Mouse (Mus musculus) gastrocnemius, adult 2 months (tissue): ENCODE data around the gene Pld2. TPM values are rescaled to one million over a fixed set of nuclear protein-coding genes. Genes with fewer than 3 reads are reported as not detected.
A peak's percentile ranks its signal among the peaks of the same experiment; 100 is the strongest.

ENCODE experiments used
- DNase-seq: peaks from one replicate; pipeline ENCODE4 v3.0.0; 2022
- H3K27ac ChIP-seq: fragments of 200-600 bp; 2 replicates; pipeline ENCODE4 v1.8.1; 2022; ENCODE audit warnings: mild to moderate bottlenecking
- H3K4me3 ChIP-seq: fragments of 200-600 bp; 2 replicates; pipeline ENCODE4 v1.8.1; 2022; ENCODE audit warnings: mild to moderate bottlenecking, moderate library complexity
- CTCF ChIP-seq: fragments of 200-600 bp; IDR thresholded peaks from 2 replicates; pipeline ENCODE4 v1.8.1; 2022; ENCODE audit warnings: antibody characterized with exemption, mild to moderate bottlenecking, moderate library complexity
- intact Hi-C: fragments of 180-260 bp; cut with DNase I; formaldehyde crosslinking; loops from one replicate; pipeline ENCODE4 v1.15.1; 2025
- total RNA-seq, 2 experiments: library from RNA; stranded (reverse); gene quantifications; 2 replicates each; pipeline ENCODE4 v1.2.3; 2021

The Pld2 gene
- total RNA-seq, 2 experiments from 2014 or later: 15.8 to 18.2 TPM

DNA sequence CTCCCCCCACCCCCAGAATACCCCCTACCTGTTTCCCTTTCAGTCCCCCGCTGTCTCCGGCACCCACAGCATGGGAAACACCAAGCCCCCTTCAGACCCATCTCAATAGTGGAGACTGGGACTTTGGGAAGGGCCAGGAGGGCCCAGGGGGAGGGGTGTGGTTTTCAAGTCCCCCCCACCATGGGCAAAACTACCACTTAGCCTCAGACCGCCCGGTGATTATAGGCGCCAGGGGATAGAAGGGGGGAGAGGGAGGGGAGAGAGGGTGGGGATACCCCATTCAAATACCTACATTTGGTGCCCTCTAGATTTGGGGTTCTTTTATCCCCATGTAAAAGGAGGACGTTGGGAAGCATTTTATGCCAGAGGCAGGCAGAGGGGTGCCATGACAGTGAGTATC is 7.0 kb upstream of the Pld2 start, which contains the start of gene Gm40193:
Gene Gm40193, minus strand, starts transcription at position 101 of the 400 bp plus-strand sequence.
- intact Hi-C loops: no loop called here
- TF ChIP-seq CTCF: no peak
- no peak within 1 kb of the TSS for H3K27ac ChIP-seq
- no peak for DNase-seq
- H3K4me3 ChIP-seq: no peak within 1 kb of the TSS

DNA sequence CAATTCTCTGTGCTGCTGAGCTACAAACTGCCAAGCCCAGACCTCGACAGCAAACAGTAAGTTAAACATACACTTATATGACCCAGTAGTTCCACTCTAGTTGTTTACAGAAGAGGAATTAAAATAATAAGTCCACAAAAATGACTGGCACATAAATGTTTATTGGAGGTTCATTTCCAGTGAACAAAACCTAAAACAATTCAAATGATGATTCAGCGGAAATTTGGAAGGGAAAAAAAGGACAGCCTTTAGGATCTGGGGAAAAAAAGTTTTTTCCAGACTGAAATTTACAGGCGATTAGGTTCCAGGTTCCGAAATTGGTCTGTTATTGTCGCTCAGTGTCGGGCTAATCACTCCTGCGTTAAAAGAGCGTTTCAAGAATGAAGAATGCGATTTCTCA is 441 bp upstream of the Pld2 start:
- no peak for DNase-seq
- TF ChIP-seq CTCF: no peak
- intact Hi-C loops: loop anchor here (5.0 kb wide), 1 partner anchor 68 kb away; no protein-coding TSS in a partner anchor
- Histone ChIP-seq H3K27ac (peak overlapping the region; percentile 90), H3K4me3 (peak overlapping the region; percentile 86)

DNA sequence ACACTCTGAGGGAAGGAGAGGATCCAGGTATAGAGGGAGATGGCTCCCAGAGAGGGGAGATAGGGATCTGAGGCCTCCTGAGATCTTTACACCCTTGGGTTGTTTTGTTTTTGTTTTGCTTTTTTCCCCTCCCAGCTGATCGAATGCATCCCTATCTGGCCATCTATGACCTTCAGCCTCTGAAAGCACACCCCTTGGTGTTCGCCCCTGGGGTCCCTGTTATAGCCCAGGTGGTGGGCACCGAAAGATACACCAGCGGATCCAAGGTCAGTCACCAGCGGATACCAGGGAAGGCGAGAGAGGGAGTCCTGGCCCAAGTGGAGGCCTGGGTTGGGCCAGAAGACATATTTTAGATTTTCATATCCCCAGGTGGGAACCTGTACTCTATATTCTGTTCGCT is 1.1 kb downstream of the Pld2 start:
- peak overlapping the region; percentile 90 for H3K27ac ChIP-seq
- intact Hi-C loops: no loop called here
- DNase-seq: no peak
- no peak for TF ChIP-seq CTCF
- peak overlapping the region; percentile 86 for H3K4me3 ChIP-seq

DNA sequence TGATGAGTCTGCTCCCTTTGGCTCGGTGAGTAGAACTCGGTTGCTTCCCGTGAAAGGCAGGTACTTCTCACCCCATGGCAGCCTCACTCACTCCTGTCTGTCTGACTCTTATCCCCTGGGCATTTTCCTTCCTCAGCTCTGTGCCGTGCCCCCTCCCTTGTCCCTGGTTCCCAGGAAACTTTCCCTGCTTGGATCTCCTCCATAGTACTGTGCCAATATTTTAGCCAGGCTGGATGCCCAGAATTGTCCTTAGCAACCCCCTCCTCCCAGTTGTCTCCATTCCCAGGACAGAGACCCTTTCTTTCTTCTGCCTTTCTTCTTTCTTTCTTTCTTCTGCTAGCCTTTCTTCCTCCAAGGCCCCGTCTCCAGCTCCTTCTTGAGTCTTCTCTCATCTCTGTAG is 1.6 kb downstream of the Pld2 start:
- peak overlapping the region; percentile 86 for H3K4me3 ChIP-seq
- no peak for TF ChIP-seq CTCF
- H3K27ac ChIP-seq: no peak overlapping the region; the same call in 1 of the 2 replicates
- DNase-seq: no peak
- intact Hi-C loops: no loop called here

DNA sequence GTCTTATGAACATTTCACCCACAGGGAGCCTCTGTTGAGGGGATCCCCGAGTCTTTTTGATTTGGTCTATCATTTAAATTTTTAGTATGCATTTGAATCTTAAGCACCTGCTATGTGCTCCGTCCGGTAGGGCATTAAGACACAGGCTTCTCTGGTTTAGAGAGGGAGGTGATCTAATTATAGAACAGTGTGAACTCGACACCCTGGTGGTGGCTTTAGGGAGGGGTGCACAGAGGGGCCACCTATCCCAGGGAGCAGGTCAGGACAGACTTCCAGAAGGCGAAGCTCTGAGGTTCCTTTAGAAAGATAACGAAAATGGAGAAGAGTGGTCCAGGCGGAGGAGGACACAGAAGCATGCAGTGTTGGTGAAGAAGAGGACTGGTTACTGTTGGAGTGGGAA is 4.6 kb downstream of the Pld2 start:
- intact Hi-C loops: loop anchor here (2.0 kb wide), 1 partner anchor 18 kb away; the partner anchor contains the start of gene Mink1
- peak; percentile 36 for TF ChIP-seq CTCF
- Histone ChIP-seq H3K27ac (peak overlapping the region; percentile 87), H3K4me3 (peak overlapping the region; percentile 60)
- DNase-seq: peak; percentile 67

DNA sequence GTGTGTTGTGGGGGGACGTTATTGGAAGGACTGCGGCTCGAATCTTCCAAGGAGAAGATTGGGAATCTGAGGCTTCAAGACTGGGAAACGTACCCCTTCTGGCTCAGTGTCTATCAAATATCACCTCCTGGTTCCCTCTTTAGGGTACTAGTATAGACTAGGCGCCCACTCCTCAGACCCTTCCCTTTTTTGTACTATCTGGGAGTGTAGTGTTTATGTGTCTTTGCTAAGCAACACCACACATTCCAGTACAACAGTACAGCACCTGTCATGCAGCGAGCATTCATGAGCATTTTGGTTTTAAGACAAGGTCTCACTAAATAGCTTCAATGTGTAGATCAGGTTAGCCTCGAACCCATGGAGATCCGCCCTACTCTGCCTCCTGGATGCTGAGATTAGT is 11.7 kb downstream of the Pld2 start:
- intact Hi-C loops: no loop called here
- no peak for TF ChIP-seq CTCF
- DNase-seq: no peak

DNA sequence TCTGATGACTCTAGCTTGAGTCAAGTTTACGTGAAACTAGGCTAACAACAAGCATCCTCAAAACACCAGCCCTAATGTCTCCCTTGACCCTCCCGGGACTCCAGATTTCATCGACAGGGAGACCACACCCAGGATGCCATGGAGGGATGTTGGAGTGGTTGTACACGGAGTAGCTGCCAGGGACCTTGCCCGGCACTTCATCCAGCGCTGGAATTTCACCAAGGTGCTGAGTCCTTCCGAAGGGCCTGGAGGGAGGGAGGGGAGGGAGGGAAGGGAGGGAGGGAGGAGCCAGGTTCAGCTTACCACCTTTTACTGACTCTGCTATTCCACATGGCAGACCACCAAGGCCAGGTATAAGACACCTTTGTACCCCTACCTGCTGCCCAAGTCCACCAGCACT is 14.1 kb downstream of the Pld2 start:
- H3K4me3 ChIP-seq: no peak overlapping the region
- TF ChIP-seq CTCF: no peak
- intact Hi-C loops: no loop called here
- no peak for DNase-seq
- no peak overlapping the region for H3K27ac ChIP-seq

More for the DNA sequence above, 11.7 kb downstream of the Pld2 start:
- Histone ChIP-seq H3K4me3 (no peak overlapping the region), H3K27ac (no peak overlapping the region)

DNA sequence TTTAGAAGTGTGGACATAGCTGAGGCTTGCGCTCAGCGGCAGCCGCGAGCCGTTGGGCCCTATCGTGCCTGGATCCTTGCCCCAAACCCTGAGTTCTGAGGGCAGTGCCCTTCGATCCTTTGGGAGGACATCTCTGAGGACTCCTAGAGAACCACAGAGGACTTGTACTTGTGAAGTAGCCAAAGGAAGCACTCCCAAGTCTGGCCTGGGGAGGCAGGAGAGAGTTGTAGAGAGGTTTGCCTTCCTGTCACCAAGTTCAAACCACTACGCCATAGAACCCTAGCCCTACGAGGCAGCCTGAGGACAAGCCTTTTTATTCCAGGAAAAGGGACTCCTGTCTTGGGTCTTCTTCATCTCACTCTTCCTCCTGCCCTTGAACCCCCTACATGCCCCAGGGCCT is 17.7 kb downstream of the Pld2 start:
- Histone ChIP-seq H3K27ac (no peak overlapping the region), H3K4me3 (no peak overlapping the region)
- intact Hi-C loops: no loop called here
- DNase-seq: no peak
- TF ChIP-seq CTCF: no peak

DNA sequence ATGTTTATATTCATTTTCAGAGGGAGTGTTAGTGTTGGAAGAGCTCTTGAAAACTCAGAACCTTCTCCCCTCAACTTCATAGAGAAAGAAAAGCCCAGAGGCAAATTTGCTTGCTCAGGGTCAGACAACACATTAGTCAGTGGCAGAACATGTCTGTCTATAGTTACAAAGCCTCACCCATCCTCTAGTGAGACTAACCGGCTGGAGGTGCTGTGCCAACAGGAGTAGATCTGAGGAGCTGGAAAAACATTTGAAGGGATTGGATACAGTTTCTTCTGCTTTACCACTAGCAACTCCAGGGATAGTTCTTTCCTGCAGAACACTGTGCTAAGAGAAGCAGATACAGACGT is 22.0 kb downstream of the Pld2 start:
- Histone ChIP-seq H3K27ac (peak overlapping the region; percentile 97), H3K4me3 (peak overlapping the region; percentile 98)
- DNase-seq: no peak
- intact Hi-C loops: loop anchor here (2.0 kb wide), 1 partner anchor 17 kb away; no protein-coding TSS in a partner anchor
- no peak for TF ChIP-seq CTCF

DNA sequence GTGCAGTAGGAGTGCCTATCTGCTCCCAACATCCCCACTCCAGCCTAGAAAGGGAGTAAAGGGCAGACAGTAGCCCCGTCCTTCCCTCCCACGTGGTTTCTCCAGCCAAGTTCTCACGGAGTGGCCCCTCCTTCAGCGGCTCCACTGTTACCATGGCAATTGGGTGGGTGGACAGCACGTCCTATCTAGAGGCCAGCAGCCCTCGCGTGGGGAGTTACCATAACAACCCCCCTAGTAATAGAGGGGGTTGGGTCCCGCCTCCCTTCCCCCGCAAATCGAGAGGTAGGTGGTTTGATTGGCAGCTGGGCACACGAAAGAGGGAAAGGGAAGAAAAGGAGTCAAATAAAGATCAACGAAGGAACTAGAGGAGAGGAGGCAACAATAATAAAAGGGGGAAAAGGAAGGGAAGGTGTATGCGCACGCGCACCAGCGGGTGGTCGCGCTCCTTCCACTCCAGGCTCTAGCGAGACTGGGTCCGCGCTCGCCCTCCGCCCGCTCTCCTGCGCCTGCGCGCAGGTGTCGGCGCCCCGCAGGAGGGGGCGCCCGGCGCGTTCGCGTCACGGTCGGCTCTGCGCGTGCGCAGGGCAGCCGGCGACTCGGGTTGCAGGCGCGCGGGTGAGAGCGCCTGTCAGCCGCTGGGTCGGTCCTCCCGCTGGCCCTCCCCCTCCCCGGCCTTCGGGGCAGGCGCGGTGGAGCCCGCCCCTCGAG is 22.6 kb downstream of the Pld2 start, which contains the start of gene Mink1:
Gene Mink1, plus strand, starts transcription at position 595 of the 708 bp plus-strand sequence.
- TF ChIP-seq CTCF: peak; percentile 21; the same call in 1 of the 2 replicates
- intact Hi-C loops: loop anchor here (2.0 kb wide), 1 partner anchor 18 kb away; no protein-coding TSS in a partner anchor
- peak; percentile 96 for DNase-seq
- Histone ChIP-seq H3K4me3 (peak within 1 kb of the TSS; percentile 98), H3K27ac (peak within 1 kb of the TSS; percentile 97)

DNA sequence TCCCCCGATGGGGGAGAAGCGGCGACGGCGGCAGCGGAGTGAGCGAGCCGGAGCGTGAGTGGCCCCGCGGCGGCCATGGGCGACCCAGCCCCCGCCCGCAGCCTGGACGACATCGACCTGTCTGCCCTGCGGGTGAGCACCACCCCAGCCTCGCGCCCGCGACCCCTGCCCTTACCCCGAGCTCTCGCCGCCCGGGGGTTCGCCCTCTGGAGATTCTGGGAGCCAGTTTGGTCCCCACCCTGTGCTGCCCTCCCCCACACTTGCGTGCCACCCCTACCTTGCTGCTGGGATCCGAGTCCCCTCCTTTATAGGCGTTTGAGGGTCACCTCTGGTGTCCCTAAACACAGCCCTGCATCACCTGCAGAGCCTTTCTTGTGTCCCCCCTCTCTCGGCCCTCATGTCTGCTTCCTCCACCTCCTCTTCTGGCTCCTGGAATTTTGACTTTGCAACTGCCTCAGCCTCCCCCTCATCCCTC is 23.2 kb downstream of the Pld2 start:
- H3K27ac ChIP-seq: peak overlapping the region; percentile 97
- TF ChIP-seq CTCF: no peak
- H3K4me3 ChIP-seq: peak overlapping the region; percentile 98
- no peak for DNase-seq
- intact Hi-C loops: loop anchor here (2.0 kb wide), 1 partner anchor 18 kb away; no protein-coding TSS in a partner anchor

DNA sequence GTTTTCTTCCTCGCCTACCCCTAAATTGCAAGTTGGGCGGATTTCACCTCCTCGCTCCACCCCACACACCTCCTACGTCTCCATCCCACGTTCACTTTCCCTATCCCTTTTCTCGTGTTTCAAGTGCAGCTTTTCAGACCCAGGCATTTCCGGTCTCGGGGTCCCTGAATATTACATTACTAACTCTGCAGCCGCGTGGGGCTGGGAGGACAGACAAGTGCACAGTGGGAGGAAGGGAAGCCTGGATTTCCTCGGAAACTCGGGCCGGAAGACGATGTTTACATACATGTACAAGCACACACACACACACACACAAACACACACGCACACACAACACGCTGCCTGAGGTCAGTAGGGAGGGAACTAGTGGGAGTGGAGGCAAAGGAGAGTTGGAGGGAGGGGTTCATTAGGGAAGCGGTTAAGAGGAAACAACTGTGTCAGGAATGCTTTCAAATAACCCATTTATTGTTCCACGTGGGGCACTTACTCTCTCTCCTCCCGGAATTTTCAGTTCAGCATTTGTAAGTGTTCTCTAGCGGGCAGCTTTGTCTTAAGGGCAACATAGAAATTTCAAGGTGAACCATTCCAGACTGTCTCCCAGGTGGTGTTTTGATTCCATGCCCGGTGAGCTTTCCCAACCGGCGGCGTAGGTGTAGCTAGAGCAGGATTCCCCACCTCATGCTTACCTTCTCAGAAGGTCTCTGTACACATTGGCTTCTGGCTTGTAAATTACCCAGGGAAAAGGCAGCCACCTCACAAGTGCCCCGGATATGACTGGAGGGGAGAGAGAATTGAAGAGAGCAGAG is 23.8 kb downstream of the Pld2 start:
- Histone ChIP-seq H3K27ac (peak overlapping the region; percentile 97), H3K4me3 (peak overlapping the region; percentile 98)
- DNase-seq: peak; percentile 38
- no peak for TF ChIP-seq CTCF
- intact Hi-C loops: loop anchor here (2.0 kb wide), 1 partner anchor 19 kb away; no protein-coding TSS in a partner anchor
